Mouse (Mus musculus) mouse trophoblast stem cell (cell line): ENCODE data around the gene Gpr101.

Experiments used
- in situ Hi-C, 2 experiments: fragments of 300-500 bp; cut with MseI, MboI; formaldehyde crosslinking; loops; 2 replicates in 1 of 2; 3 replicates in 1 of 2; pipeline ENCODE4 v1.15.1; 2025

Gpr101 gene

GRCm38 (mm10) chrX:57503634-57504033, at the start of gene Gpr101:
Gene Gpr101, minus strand, starts transcription at chrX:57503757.
- in situ Hi-C loops: no loop called here

DNA sequence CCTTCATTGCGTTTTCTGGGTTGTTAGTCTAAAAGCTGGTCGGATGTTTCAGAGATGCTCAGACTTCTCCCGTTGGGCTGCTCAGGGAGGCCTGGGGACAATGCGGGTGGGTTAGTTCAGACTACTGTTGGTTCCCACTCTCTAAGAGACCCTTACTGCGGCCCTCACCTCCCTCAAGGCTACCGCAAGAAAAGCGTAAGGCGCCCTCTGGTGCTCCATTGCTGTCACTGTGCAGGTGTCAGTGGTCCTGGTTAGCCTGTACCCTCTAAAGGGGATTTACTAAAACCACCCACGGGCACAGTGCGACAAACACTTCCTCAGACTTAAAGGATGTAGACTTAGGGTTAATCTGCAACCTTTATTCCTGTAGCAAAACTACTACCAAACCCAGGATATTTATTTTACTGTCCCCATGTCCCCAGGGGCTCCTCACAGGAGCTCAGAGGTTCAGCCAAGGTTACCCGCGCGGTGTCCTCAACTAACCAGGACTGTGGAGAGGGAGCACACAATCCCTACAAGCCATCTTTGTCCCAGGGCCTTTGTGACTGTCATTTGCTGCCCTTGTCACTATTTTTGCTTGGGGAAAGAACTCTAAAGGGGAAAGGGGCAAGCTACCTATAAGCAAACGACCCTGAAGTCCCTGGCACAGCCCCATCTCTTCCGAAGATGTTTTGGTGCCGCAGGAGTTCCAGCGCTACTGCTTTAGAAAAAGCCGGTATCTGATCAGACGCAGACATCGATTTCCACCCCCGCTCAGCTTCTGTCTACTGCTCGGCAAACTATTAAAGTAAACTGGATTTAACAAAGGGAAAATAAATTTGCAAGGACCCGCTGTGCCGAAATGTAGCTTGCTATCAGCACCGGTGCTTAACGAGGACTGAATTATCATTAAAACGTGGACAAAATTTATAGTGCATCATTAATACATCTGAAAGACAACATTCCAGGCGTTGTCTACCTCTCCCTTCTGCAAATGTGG, 17.8 kb upstream of the Gpr101 start:
- in situ Hi-C loops: no loop called here

DNA sequence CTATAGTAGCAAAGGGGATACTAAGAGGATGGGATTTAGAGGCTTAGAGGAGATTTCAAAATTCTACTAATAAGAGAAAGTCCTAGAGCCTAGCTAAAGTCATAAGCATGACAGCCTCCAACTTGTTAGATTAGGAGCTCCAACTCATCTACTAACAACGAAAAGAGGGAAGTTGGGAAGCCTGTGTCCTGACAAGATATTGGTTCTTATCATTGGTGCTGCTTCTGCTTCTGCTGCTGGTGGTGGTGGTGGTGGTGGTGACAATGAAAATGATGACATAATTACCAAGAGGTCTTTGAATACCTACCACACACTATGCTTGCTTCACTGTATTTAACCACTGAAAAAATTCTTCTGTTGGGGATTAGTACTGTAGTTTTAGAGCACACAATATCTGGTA, 2.7 kb upstream of the Gpr101 start:
- in situ Hi-C loops: no loop called here
